Mouse (Mus musculus): ENCODE results near the gene Olfr1434. TPM values are rescaled to one million over a fixed set of nuclear protein-coding genes. Genes with fewer than 3 reads are reported as not detected.
"Not testable (repeated sequence)": the region's sequence is repeated elsewhere in the genome, so short reads cannot be mapped to it uniquely, and the experiment has no call there.

The Olfr1434 gene
- total RNA-seq (2021): not detected

GRCm38 (mm10) chr19:12279554-12279953, at the start of gene Olfr1434:
TSS of gene Olfr1434 (plus strand) at chr19:12279854.
- no peak for DNase-seq

GRCm38 (mm10) chr19:12232496-12232895, 47.2 kb upstream of the Olfr1434 start, which contains the start of gene Olfr1432:
TSS of gene Olfr1432 (minus strand) at chr19:12232596.
- DNase-seq: not testable (repeated sequence)

DNA sequence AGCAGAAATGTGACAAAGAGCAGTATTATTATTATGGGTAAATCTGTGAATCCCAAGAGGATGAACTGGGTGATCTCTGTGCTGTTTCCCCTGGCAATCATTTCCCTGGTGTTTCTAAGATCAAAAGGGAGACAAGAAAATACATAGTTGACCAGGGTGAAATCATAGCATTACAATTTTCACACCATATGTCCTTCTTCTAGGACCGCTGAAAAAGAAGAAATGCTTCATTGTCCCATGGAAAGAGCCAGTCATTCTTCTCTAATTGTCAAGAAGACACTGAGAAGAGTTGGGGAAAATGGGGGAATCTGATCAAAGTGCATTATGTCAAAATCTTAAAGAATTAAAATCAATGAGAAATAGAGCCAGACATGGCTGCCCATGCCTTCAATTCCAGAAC, 38.1 kb upstream of the Olfr1434 start, which contains the start of gene Olfr262:
Gene Olfr262, minus strand, starts transcription at position 101 of the 400 bp plus-strand sequence.
- no peak for DNase-seq

GRCm38 (mm10) chr19:12260732-12261131, 18.9 kb upstream of the Olfr1434 start, which contains the start of gene Olfr235:
TSS of gene Olfr235 (plus strand) at chr19:12261032.
- no peak for DNase-seq

GRCm38 (mm10) chr19:12292979-12293378, 13.3 kb downstream of the Olfr1434 start:
- no peak for DNase-seq

DNA sequence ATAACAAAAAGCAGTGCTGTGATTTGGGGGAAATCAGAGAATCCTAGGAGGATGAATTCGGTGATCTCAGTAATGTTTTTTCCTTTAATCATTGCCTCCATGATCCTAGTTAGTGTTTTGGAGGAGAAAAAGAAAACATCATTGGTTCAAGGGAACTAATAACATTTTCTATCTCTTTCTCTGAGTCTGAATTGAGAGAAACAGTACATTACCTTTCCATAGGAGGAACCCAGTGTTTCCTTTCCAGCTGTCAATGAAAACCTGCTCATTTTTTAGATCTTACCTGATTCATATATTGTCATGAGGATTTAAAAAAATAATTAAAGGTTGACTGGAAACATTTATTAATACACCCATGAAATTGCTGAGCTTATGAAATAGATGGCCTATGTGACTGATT, 19.4 kb downstream of the Olfr1434 start, which contains the start of gene Olfr1436:
Gene Olfr1436, minus strand, starts transcription at position 101 of the 400 bp plus-strand sequence.
- not testable (repeated sequence) for DNase-seq

GRCm38 (mm10) chr19:12325001-12325400, 45.3 kb downstream of the Olfr1434 start, which contains the start of gene Olfr1437:
TSS of gene Olfr1437 (minus strand) at chr19:12325101.
- no peak for DNase-seq

Other genes starting within 250 kb of the Olfr1434 start
- not detected for gene Olfr1423, start 238.5 kb upstream of the Olfr1434 start, total RNA-seq (2021)
- gene Olfr1424, start 217.2 kb upstream of the Olfr1434 start, total RNA-seq (2021): not detected
- not detected for gene Olfr1425, start 202.1 kb upstream of the Olfr1434 start, total RNA-seq (2021)
- not detected for gene Olfr1426, start 187.8 kb upstream of the Olfr1434 start, total RNA-seq (2021)
- not detected for gene Olfr1427, start 176.5 kb upstream of the Olfr1434 start, total RNA-seq (2021)
- not detected for gene Olfr1428, start 164.0 kb upstream of the Olfr1434 start, total RNA-seq (2021)
- not detected for gene Olfr76, start 156.7 kb upstream of the Olfr1434 start, total RNA-seq (2021)
- not detected for gene Olfr1555-ps1, start 109.7 kb upstream of the Olfr1434 start, total RNA-seq (2021)
- not detected for gene Olfr1431, start 79.2 kb upstream of the Olfr1434 start, total RNA-seq (2021)
- gene Olfr1432, start 47.3 kb upstream of the Olfr1434 start, total RNA-seq (2021): not detected
- gene Olfr262, start 38.2 kb upstream of the Olfr1434 start, total RNA-seq (2021): not detected
- not detected for gene Olfr235, start 18.8 kb upstream of the Olfr1434 start, total RNA-seq (2021)
- gene Olfr1436, start 19.3 kb downstream of the Olfr1434 start, total RNA-seq (2021): not detected
- not detected for gene Olfr1437, start 45.2 kb downstream of the Olfr1434 start, total RNA-seq (2021)
- not detected for gene Olfr1438-ps1, start 56.1 kb downstream of the Olfr1434 start, total RNA-seq (2021)
- gene Olfr1440, start 107.4 kb downstream of the Olfr1434 start, total RNA-seq (2021): not detected
- gene Olfr1441, start 137.6 kb downstream of the Olfr1434 start, total RNA-seq (2021): not detected
- gene Pfpl, start 148.1 kb downstream of the Olfr1434 start, total RNA-seq (2021): not detected
- 1 to 10 TPM; 4.5 to 5.7 TPM for gene Mpeg1, start 180.9 kb downstream of the Olfr1434 start, total RNA-seq (2021)
- 1 to 10 TPM; 7.7 to 8.9 TPM for gene Dtx4, start 221.6 kb downstream of the Olfr1434 start, total RNA-seq (2021)

Measured in heart, postnatal 4 days (tissue).